Mouse (Mus musculus): Measurements from ENCODE around the gene Fen1.

The Fen1 gene

DNA sequence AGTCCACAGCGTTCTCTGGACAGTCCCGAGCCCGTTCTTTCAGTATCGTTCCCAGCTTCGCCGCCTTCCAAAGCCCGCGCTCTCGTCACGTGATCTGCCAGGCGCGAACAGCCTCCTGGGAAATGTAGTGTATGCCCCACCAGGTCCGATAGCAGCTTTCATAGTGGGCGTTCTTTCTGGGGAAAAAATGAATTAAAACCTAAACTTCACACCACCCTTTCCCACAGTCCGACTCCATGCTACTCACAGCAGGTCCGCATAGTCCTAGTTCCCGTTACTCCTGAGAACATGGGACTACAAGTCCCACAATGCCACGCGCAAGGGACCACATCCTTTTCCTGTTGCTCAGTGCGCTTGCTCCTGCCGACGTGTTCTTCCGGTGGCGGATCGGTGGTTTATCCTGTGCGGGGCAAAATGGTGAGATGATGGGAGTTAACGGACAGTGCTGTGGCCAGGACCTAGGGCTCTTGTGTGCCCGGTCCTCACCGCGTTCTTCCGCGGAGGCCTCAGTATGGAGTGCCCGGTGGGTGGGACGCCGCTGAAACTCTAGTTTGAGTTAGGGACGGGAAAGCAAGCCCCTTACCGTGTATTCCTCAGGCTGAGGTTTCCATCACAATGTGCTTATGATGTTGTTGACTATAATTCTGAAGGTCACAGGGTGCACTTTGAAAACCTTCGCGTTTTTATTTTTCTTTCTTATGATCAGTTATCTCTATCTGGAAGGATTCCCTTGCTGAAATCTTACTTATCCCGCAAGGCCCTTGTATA, at the start of gene Fen1, which contains the start of gene Tmem258:
Gene Fen1 (minus strand): TSS at position 322 of the 768 bp plus-strand sequence.
Gene Tmem258 (plus strand): TSS at position 167 of the 768 bp plus-strand sequence.
- peak; percentile 79 for DNase-seq (ENCODE audit: low read depth, low spot score)

DNA sequence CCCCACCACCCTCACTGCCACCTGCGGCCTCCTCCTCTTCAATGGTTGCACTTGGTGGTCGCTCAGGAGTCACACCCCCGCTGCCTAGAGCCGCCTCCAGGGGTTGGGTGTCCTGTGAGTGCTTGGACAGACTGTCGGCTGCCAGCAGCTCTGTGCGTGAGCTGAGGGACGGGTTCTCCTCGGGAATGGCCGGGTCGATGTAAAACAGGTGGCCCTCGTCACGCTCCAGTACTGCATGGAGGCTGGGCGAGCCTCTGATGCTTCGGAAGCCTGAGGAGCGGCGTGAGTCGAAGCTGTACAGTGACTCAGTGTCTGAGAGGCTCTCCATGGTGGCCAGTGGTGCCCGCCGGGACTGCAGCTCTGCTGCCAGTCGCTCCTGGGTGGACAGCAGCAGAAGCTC, 44.2 kb upstream of the Fen1 start:
- no peak for DNase-seq (ENCODE audit: low read depth, low spot score)

DNA sequence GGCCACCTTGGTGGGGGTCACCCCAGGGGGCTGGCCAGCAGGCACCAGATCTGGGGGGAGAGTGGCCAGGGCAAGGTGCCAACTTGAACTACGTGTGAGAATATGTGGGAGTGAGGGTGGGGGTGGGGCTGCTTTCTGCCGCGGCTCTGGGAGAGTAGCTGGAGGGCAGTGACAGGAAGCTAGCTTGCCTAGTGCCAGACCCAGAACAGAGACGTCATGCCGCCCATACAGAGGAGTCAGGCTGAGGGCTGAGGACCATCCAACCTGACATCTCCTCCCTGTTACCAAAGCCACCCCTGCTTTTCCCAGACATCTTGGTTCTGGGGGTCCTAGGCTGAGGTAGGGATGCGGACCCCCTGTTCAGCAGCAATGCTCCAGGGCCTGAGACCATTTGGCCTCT, 43.2 kb upstream of the Fen1 start:
- DNase-seq (ENCODE audit: low read depth, low spot score) = no peak

DNA sequence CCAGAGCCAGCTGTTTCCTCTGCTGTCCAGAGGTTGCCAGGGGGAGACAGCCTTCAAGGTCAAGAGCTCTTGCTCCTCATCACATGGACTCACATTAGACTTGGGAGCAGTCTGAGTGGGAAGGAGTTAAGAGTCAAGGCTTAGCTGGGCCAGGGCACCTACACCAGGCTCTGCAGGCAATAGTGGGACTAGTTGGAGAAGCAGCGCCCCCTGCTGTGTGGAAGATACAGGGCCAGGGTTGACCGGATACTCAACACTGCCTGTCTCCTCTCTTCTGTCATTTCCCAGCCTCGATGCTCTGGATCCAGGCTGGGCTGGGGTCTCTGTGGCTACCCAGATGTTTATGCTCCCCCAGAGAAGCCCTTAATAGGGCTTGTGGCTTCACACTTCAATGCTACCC, 40.2 kb upstream of the Fen1 start:
- DNase-seq (ENCODE audit: low read depth, low spot score) = no peak

DNA sequence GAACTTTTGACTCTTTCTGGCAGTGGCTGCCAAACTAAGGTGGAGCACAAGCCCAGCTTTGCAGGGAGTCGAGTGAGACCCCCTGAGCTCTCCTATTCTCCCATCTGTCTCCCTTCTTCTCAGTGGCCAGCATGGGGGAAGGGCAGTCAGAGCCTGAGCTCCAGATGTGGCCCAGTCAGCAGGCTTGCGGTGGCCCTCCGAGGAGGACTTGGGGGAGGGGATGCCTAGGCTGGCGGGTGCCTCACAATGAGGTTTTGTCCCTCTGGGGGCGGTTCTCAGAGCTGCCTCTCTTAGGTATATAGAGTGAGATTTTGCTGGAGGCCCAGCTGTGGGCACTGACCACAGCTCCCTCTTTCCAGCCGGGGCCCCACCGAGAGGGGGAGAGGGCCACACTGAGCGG, 38.9 kb upstream of the Fen1 start:
- no peak for DNase-seq (ENCODE audit: low read depth, low spot score)

DNA sequence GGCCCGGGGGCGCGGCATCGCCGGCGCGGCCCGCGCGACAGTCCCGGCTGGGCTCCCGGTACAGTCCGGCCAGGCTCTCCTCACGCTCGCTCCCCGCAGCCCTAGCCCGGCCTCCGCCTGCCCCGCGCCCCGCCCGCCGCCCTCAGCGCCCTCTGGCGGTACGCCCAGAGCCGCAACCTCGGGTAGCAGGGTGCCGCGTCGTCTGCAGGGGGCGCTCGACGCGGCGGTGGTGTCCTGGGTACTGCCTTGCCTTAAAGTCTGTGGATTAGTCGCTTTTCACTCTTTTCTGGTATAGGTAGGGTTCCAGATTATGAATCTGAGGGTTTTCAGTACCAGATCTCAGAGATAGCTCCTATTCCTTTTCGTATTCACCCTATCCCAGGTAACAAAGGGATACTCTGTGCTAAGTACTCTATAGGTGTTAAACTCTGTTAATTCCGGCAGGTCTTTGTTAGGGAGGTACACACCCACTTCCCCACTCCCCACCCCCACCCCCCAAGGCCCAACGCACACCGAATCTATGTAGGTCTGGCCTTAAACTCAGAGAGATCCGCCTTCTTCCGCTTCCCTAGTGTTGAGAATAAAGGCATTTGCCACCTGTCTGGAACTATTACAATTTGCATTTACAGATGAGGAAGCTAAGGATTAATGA, 36.8 kb upstream of the Fen1 start, which contains the start of gene Myrf:
Gene Myrf (minus strand): TSS at position 95 of the 652 bp plus-strand sequence.
- DNase-seq (ENCODE audit: low read depth, low spot score) = no peak

DNA sequence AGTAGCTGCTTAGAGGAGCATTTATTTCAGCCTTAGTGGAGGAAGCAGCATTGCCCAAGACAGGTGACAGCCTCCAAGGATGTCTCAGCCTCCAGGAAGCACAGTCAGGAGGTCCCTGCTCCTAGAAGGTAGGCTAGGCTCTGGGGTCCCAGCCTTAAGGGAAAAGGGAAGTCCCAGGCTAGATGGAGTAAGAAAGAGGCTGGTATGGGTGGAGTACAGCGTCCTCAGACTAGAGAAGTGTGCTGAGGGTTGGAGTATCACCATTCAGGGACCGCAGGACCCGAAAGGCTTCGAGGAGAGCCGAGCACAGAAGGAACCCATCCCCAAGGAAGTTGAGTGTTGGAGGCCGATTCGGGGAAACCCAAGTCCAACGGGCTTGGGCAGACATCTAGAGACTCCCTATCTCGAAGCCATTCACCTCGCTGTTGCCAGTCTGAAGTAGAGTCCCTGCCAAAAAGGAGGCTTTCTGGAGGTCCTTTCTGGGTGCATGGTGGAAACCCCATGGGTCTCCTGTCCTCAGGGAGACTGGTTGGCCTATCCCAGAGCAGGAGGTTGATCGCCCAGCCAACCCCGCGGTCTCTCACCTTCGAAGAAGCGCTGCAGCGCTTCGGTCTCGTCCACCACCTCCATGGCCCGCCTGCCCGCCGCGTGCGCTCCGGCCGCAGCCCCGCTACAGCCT, 36.1 kb upstream of the Fen1 start:
- DNase-seq (ENCODE audit: low read depth, low spot score) = no peak

DNA sequence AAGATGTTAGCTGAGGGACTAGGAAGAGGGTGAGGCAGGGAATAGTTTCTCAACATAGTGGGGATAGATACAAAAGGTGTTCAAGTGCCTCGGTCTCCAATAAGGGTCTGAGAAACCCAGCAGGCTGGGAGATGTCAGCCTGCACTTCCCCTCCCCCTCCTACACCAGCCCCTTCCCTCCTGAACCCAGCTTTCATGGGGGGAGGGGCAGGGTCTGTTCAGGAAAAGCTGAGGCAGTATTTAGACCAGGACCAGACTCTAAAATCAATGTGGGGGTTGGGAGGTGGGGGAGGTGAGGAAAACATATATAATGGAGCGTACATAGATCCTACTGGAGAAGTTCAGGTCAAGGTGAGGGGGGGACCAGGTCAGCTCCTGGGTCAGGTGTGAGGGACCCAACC, 35.5 kb upstream of the Fen1 start:
- no peak for DNase-seq (ENCODE audit: low read depth, low spot score)

DNA sequence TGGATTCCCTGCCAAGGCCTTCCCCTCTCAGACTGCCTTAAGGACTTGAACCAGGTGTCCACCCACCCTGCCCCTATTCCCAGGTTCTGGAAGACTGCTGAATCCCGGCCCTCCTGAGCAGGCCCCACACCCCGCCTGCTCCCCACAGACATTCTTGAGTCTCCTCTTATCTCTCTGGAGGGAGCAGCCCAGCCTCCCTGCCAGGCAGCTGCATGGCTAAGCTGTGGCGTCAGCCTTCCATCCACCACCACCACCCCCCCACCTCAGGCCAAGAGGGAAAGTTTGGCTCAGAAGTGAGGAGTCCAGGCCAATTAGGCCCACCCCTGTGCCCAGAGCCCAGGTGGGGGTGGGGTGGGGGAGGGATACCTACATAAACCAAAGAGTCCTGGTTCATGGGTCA, 34.5 kb upstream of the Fen1 start:
- no peak for DNase-seq (ENCODE audit: low read depth, low spot score)

DNA sequence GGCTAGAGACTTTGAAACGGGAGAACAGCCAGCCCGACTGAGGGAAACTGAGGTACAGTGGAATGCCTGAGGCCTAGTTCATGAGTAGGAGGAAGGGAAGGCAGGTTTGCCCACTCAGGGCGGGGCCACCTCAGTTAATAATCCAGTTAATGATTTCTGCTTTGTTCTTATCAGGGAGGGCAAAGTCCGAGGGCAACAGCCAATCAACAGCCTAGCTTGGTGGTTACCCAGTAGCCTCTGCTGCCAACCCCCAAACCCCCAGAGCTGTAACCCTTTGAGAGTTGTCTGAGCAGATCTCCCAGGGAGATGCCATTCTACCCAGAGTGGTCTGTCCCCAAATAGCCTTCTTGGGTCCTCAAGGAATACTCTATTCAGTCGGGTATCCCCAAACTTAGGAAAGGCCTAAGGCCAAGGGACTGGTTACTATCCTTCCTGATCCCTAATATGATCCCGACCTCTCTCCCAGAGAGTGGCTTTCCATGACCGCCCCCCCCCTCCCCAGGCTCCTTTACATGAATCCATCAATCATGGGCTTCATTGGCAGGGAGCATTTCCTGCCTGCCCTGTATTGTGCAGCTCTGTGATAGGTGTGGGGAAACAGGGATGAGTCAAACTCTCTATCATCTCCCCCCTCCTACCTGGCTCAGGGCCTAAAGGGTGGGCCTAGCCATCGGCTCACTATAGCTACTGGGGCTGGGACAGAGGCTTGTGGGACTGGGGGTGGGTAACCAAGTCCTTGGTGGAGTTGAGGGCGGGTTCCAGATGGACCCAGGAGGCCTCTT, 32.0 kb upstream of the Fen1 start:
- no peak for DNase-seq (ENCODE audit: low read depth, low spot score)

DNA sequence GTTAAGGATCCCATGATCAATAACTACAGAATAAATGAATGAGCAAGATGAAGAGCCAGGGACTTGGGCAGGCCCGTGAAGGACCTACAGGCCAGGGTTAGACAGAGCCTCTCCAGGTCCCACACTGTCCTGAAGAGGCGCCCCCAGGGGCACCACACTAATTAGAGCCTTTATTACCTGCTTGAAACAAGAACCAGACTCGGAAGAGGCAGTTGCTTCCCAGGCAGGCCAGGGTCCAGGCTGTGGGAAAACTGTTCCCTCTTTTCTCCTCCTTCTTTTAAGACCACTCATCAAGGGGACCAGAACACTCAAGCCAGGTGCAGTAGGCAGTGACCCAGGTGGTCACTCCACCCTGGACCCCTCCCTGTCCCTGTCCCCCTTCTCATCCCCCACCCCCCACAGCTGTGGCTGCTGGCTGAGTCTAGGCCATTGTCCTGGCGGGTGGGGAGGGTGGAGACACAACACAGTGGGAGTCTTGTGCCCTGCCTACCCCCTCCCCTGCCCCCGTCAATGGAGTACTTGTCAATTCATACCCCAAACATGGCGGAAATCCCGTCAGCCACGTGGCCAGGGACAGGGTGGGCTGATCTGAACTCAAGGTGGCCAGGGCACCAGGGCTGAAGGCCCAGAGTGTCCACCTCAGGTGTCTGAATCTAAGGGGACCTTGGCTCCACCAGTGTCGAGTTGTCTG, 28.5 kb upstream of the Fen1 start:
- peak; percentile 58 for DNase-seq (ENCODE audit: low read depth, low spot score)

DNA sequence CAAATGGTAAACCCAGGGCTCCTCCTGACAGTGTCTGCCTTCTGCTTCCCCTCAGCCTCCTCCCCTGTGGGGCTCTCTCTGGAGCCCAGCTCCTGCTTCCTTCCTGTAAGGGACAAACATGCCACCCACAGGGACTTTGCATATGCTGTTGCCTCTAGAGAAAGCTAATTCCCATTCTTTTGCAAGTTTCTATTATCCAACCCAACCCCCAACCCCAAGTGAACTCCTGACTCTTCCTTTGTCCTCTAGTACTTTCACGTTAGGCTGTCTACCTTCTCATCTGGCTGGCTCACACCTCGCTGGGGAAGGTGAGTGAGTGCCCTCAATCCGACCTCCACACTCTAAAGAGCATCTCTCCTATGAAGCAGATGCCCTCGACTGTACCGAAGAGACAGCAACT, 27.9 kb upstream of the Fen1 start:
- no peak for DNase-seq (ENCODE audit: low read depth, low spot score)

DNA sequence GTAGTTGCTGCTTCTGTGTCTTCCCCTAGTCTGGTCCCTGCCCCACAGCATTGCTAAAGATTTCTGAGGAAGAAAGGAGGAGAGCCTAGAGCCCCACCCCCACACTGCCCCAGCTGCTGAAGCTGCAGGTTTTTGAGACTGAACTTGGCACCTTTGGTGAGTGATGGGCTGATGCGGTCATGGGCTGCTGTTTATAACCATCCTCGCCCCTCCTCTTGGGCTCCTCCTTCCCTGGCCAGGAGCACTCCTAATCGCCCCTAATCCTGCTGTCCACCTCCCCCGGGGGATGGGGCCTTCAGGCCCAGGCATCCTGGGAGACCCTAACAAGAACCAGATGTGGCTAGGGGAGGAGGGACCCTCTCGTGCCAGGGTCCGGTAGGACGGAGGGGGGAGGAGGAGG, 27.0 kb upstream of the Fen1 start:
- no peak for DNase-seq (ENCODE audit: low read depth, low spot score)

DNA sequence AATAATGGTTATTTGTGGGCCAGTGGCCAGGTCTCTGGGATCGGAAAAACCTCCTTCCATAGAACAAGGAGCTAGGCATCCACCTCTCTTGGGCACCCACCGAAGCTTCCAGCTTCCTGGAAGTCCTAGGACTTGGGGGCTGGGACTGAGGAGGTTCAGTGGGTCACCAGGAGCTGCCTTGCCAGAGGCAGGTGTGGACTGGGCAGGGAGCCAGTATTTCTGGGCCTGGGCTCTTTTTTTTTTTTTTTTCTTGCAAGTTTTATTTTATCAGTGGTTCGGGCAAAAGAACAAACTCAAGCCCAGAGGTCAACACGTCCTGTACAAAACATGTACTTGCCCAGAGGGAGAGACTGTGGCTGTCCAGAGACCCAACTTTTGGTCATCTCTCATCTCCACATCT, 21.8 kb upstream of the Fen1 start:
- no peak for DNase-seq (ENCODE audit: low read depth, low spot score)

DNA sequence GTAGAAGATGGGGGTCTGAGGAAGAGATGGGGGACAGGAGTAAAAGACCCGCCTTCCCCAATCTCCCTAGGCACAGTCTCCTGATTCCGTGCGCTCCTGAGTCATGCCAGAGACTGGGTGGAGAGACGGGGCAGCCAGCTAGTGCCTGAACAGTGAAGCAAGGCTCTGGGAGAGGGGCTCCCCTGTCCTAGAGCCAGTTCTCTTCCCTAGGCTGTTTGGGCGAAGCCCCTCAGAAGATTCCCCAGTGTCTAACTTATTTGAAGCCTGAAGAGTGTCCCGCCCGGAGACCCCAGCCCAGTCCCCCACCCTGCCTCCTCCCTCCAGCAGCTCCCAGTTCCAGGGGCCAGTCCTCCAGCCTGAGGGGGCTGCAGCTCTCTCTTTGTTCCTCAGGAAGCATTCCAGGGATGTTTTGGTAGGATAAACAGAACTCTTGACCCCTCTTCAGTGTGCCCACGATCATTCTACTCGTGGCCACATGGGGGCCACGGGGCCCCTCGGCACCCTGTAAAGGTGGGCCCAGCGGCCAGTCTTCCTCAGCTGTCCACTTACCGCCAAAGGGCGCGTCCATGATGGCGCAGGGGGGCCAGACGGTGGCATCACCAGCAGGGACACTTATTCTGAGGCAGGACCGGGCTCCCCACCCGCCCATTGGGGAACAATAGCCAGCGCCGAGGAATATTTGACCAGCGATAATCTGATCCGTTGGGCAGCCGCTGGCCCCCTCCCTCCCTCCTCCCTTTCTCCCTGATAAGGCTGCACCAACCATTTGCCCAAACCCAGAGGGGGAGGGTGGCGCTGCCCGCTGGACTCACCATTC, 20.9 kb upstream of the Fen1 start:
- no peak for DNase-seq (ENCODE audit: low read depth, low spot score)

DNA sequence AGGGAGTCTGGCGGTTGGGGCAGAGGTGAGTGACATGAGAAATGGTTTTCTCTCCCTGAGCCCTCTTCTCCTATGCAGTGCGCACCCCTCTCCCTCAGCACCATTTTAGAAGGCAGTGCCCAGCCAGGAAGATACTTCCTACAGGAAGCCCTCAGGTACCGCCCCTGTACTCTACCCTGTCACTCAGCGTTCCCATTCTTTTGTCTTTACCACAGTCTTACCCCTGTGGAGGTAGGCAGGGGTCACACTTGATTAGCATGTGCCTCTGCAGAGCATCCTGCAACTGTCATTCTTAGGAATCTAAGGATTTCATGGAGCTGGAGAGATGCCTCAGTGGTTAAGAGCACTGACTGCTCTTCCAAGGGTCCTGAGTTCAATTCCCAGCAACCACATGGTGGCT, 19.6 kb upstream of the Fen1 start:
- DNase-seq (ENCODE audit: low read depth, low spot score) = no peak

DNA sequence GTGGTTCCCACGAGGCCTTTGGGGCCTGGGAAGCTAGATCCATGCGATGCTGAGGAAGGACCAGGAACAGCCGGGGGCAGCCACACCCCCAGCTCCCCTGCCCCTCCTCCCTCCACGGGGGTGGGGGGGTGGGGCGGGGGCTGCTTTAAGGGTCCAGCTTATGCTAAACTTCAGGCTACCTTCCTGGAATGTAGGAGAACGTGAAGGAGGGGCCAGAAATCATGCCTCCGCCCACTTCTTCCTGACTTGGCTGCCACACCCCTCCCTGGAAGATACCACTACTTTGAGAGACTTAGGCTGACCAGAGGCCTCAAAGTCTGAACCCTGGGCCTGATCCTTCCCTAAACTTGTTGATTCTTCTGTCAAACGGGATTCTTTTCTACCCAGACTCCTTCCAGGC, 18.7 kb upstream of the Fen1 start:
- no peak for DNase-seq (ENCODE audit: low read depth, low spot score)

DNA sequence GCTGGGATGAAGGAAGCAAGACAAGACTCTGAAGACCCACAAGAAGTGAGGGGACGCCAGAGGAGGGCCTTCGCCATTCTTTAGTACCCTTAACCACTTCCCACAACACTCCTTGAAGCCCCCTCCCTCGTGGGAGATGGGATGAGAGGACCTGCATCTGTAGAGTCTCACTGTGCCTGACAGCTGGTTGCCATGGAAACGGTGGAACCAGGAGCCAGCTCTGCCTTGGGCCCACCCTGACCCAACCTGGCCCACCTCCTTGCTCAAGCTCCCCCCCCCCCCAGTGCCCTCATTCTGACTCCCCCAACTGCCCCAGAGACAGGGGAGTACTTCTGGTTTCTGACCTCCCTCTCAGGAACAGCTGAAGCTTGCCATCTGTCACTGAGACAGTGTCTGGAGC, 17.6 kb upstream of the Fen1 start:
- no peak for DNase-seq (ENCODE audit: low read depth, low spot score)

DNA sequence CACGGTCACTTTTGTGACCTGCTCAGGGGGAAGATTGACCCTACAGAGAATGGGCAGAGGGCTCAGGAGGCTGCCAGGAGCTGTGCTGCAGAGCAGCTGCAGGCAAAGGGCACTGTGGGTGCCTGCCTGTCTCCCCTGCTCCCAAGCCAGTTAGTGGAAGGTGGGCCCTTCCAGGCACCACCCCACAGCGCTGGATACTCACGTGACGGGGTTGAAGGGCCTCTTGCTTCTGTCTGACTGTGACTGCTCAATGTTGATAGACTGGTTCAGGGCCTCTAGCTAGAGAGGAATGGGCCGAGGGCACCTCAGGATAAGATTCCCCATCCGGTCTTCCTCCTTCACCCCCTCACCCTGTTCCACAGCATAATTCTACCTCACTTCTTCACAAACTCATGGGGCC, 15.6 kb upstream of the Fen1 start:
- DNase-seq (ENCODE audit: low read depth, low spot score) = no peak

DNA sequence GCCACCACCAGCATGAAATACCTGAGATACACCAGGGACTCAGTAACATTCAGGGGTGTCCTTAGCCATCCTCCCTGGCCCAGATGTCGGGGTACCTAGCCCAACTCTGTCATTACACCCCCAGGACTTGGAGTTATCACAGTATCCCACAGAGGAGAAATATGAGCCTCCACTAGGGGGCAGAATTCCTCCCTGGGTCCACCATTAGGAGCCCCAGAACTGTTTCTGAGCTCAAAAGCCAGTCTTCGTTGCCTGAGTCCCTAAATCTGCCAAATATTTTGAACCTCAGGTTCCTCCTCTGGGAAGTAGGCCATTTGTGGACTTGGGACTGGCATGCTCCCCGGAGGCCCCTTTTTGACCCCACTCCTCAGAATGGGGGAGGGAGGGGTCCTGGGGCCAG, 15.1 kb upstream of the Fen1 start:
- no peak for DNase-seq (ENCODE audit: low read depth, low spot score)

DNA sequence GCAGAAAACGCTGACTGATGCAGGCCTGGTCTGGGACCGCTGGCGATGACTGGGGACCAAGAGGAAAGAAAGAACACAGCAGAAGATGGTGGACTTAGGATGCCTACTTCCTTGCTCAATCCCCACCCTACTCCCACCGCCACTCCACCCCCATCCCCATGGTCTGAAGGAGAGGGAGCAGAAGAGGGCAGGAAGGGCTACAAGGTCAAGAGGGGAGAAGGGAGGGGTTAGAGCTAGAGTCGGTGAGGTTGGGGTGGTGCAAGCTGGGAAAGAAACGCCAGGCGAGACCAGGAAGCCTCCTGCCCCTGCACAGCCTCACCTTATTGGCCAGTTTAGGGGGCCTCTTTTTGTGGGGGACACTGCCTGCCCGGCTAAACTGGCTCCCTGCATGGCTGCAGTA, 12.1 kb upstream of the Fen1 start:
- DNase-seq (ENCODE audit: low read depth, low spot score) = no peak

Measured in telencephalon, adult 2 months (tissue).